Mouse (Mus musculus) hindlimb bud, embryonic 11.5 days (tissue): ENCODE results near the gene Gm33543.

Experiments
- DNase-seq: peaks from one replicate; pipeline ENCODE4 v3.0.0-alpha.2; 2012; ENCODE audit warnings: low read depth, low spot score; ENCODE audit errors: extremely low spot score

Gm33543 gene

GRCm38 (mm10) chr10:95779801-95780385, 62.8 kb downstream of the Gm33543 start:
- no peak for DNase-seq

GRCm38 (mm10) chr10:95778622-95779021, 64.1 kb downstream of the Gm33543 start:
- no peak for DNase-seq

- no peak for DNase-seq
Measured at GRCm38 (mm10) chr10:95777701-95778320, 64.9 kb downstream of the Gm33543 start.

DNA sequence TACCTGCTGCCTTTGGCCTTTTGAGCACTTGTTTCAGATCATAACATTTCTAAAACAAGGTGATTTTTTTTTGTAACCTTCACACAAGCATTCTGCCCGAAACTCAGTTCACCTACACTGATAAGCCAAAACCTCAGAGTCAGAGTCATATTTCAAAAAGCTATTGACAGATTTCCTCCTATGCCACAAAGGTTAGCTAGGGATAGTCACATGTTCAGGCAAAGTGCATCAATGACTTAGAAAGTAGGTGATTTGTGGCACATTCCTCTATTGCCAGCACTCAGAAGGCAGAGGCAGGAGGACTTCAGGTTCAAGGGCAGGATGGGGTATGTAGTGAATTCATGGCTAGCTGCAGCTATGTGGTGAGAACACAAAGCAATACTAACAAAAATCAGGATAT, 65.7 kb downstream of the Gm33543 start:
- DNase-seq = no peak

DNA sequence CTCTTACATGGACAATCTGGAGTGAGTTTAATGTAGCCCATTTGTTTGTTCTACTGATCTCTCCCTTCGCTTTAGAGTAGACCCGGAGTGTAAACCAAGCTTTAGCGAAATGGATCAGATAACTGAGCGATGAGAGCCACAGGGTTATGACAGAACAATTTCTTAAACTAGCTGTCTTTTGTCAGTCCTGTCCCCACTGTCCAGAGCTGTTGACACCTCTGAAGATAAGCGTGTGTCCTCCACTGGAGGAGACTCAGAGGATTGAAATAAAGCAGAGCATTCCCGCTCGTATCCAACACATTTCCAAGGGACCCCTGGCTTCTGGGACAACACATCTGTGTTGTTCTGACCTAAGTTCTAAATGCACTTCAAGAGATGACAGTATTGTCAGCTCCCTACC, 67.9 kb downstream of the Gm33543 start:
- DNase-seq = no peak

DNA sequence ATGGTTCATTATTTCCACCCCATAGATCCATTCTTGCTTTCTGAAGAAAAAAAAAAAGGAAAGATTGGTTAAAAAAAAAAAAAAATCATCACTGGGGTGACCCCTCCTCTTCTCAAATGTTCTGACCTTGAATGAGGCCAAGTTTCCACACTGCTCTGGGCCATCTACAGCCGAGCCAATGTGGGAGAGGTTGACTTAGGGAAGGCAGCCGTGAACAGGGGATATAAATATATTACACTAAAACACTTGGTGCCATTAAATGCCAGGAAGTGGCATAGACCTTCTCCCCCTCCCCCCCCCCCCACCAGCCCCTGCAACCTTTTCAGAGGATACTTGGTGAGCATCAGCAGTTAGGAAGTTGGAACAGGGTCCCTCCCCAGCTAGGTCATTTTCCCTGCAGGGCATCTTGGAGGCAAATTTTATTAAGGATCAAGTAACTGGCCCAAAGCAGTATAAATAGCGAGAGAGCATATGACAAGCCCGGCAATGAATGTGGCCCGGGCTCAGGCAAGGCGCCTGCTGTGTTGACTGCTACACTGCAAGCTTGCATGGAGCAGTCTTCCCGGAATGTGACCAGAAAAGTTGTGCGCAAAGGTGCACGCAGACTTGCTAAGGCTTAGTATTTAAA, 68.6 kb downstream of the Gm33543 start:
- DNase-seq = no peak
